Mouse (Mus musculus) urinary bladder, postnatal 25 days (tissue): ENCODE data around the gene Cdh23.

Experiments
- DNase-seq: peaks from one replicate; pipeline ENCODE4 v3.0.0; 2022; ENCODE audit warnings: low spot score

Gene Cdh23

GRCm38 (mm10) chr10:60706268-60706667 is 10.0 kb upstream of the Cdh23 start:
- no peak for DNase-seq

- DNase-seq = no peak
Measured at GRCm38 (mm10) chr10:60705134-60705533, 8.8 kb upstream of the Cdh23 start.

GRCm38 (mm10) chr10:60697775-60698174 is 1.5 kb upstream of the Cdh23 start:
- DNase-seq = no peak

- DNase-seq = peak; percentile 70
Measured at GRCm38 (mm10) chr10:60696975-60697374, 685 bp upstream of the Cdh23 start.

- DNase-seq = no peak
Measured at GRCm38 (mm10) chr10:60691671-60692390, 4.5 kb downstream of the Cdh23 start.

- no peak for DNase-seq
Measured at GRCm38 (mm10) chr10:60690960-60691359, 5.3 kb downstream of the Cdh23 start.

GRCm38 (mm10) chr10:60689396-60689795 is 6.9 kb downstream of the Cdh23 start:
- no peak for DNase-seq

GRCm38 (mm10) chr10:60687011-60687776 is 9.1 kb downstream of the Cdh23 start:
- DNase-seq = peak; percentile 56

GRCm38 (mm10) chr10:60686641-60686975 is 9.7 kb downstream of the Cdh23 start:
- DNase-seq = no peak

GRCm38 (mm10) chr10:60685764-60686640 is 10.3 kb downstream of the Cdh23 start:
- no peak for DNase-seq

GRCm38 (mm10) chr10:60678926-60679325 is 17.4 kb downstream of the Cdh23 start:
- DNase-seq = no peak

GRCm38 (mm10) chr10:60677319-60677718 is 19.0 kb downstream of the Cdh23 start:
- DNase-seq = no peak

GRCm38 (mm10) chr10:60670166-60670565 is 26.1 kb downstream of the Cdh23 start:
- DNase-seq = no peak

- no peak for DNase-seq
Measured at GRCm38 (mm10) chr10:60668591-60668990, 27.7 kb downstream of the Cdh23 start.

- no peak for DNase-seq
Measured at GRCm38 (mm10) chr10:60660986-60661385, 35.3 kb downstream of the Cdh23 start.

- DNase-seq = no peak
Measured at GRCm38 (mm10) chr10:60659450-60660020, 36.8 kb downstream of the Cdh23 start.

- DNase-seq = no peak
Measured at GRCm38 (mm10) chr10:60658176-60658575, 38.1 kb downstream of the Cdh23 start.

GRCm38 (mm10) chr10:60653675-60654074 is 42.6 kb downstream of the Cdh23 start:
- DNase-seq = no peak

- DNase-seq = no peak
Measured at GRCm38 (mm10) chr10:60653106-60653505, 43.2 kb downstream of the Cdh23 start.

GRCm38 (mm10) chr10:60644079-60644641 is 52.1 kb downstream of the Cdh23 start:
- no peak for DNase-seq

GRCm38 (mm10) chr10:60639291-60639690 is 57.0 kb downstream of the Cdh23 start:
- no peak for DNase-seq
